ENCODE assay signal across 7 mouse cellular contexts in genomic region chr1:194722329-194722728, GRCm38 (mm10).
DNase-seq lines count a peak whose midpoint lies in the region; ATAC-seq lines count a peak whose summit lies in the region.

No protein-coding gene starts in this region.

- H3K4me1 ChIP-seq in forebrain, embryonic 12.5 days: peaks cover 26% of the 10 kb centered on the region

- no peak overlapping the region for H3K4me2 ChIP-seq in forebrain, embryonic 12.5 days

- H3K9me3 ChIP-seq in forebrain, embryonic 12.5 days: no peaks in the 10 kb centered on the region

- no peaks in the 10 kb centered on the region for H3K27me3 ChIP-seq in forebrain, embryonic 12.5 days

- no peak for ATAC-seq in forebrain, embryonic 12.5 days (ENCODE audit: low FRiP score)
- peak; percentile 49 to 58; a peak in 2 of 4 replicates for ATAC-seq in hematopoietic stem cell, adult 5-6 weeks (replicated peaks in 1 of 2; ENCODE audit: insufficient read depth in 1 of 2, low FRiP score in 2 of 2, low TSS enrichment in 1 of 2, low read depth in 1 of 2, poor library complexity in 2 of 2, severe bottlenecking in 2 of 2)
- peak; percentile 86 for ATAC-seq in megakaryocyte progenitor cell, adult 5-6 weeks (replicated peaks; ENCODE audit: poor library complexity)

- H3K27ac ChIP-seq in forebrain, embryonic 12.5 days: peak overlapping the region; percentile 76; the same call in 1 of the 2 replicates

- 40% methylated on average over 2 of the region's 2 CpGs for WGBS in forebrain, embryonic 12.5 days

- H3K9ac ChIP-seq in forebrain, embryonic 12.5 days: no peak overlapping the region

- H3K4me3 ChIP-seq in forebrain, embryonic 12.5 days (replicated peaks): no peak overlapping the region

- 0 out of 2 replicates have a peak, but pooled peaks cover 7% of the 10 kb centered on the region for H3K36me3 ChIP-seq in forebrain, embryonic 12.5 days (replicated peaks)

- DNase-seq in R1 (ENCODE audit: low read depth, low spot score): peak; percentile 28
- peak; percentile 5 for DNase-seq in c-Kit-negative CD71-positive TER-119-positive erythroid progenitor cells, embryonic 14.5 days (ENCODE audit: low read depth, low spot score)
- DNase-seq in layer of hippocampus, postnatal 14 days (ENCODE audit: low spot score in 2 of 2): peak; percentile 37 to 63
- peak; percentile 9 for DNase-seq in thymus, postnatal 14 days
